Mouse (Mus musculus) CH12.LX (cell line): ENCODE measurements around the gene Kri1. TPM values are rescaled to one million over a fixed set of nuclear protein-coding genes. Genes with fewer than 3 reads are reported as not detected.

Experiments used
- DNase-seq: peaks from one replicate; pipeline ENCODE4 v3.0.0-alpha.2; 2013; ENCODE audit errors: extremely low read depth
- H3K27ac ChIP-seq: 2 replicates; pipeline ENCODE4 v1.5.1; 2012; ENCODE audit warnings: low read depth, mild to moderate bottlenecking, control low read depth, moderate library complexity; ENCODE audit not compliant: insufficient read depth
- H3K27me3 ChIP-seq: replicated peaks from 2 replicates; pipeline ENCODE3; 2012; ENCODE audit warnings: inconsistent platforms
- H3K36me3 ChIP-seq, 2 experiments: replicated peaks in 1 of 2; 2 replicates each; pipeline versions ENCODE3 to v1.6.1; 2012; ENCODE audit warnings: inconsistent platforms in 1 of 2, low read length in 1 of 2, mild to moderate bottlenecking in 1 of 2, mixed read lengths in 1 of 2, moderate library complexity in 1 of 2; ENCODE audit not compliant: control insufficient read depth in 1 of 2, insufficient read depth in 1 of 2
- H3K4me1 ChIP-seq, 2 experiments: 2 replicates each; pipeline ENCODE4 v1.6.1; 2012; ENCODE audit warnings: inconsistent platforms in 1 of 2, moderate library complexity in 1 of 2; ENCODE audit not compliant: insufficient read depth in 2 of 2, control insufficient read depth in 1 of 2
- H3K4me2 ChIP-seq: 2 replicates; pipeline ENCODE4 v1.6.1; 2012; ENCODE audit warnings: low read depth, mild to moderate bottlenecking, control low read depth; ENCODE audit not compliant: poor library complexity, insufficient read depth, severe bottlenecking
- H3K4me3 ChIP-seq, 3 experiments: fragments of 150-350 bp in 1 of 3; sonication (generic) in 1 of 3; replicated peaks in 1 of 3; 2 replicates each; pipeline versions ENCODE3 to v1.5.1; 2011 to 2012; ENCODE audit warnings: low read depth in 2 of 3, low read length in 2 of 3, mild to moderate bottlenecking in 2 of 3, moderate library complexity in 2 of 3, control low read depth in 1 of 3, improper control_type of control experiment in 1 of 3, inconsistent platforms in 1 of 3, mixed read lengths in 1 of 3; ENCODE audit not compliant: poor library complexity in 1 of 3
- H3K79me2 ChIP-seq: replicated peaks from 2 replicates; pipeline ENCODE4 v1.6.1; 2012; ENCODE audit warnings: mild to moderate bottlenecking, moderate library complexity; ENCODE audit not compliant: control insufficient read depth, poor library complexity, insufficient read depth, severe bottlenecking; ENCODE audit errors: extremely low read depth
- H3K9ac ChIP-seq: 2 replicates; pipeline ENCODE4 v1.6.1; 2012; ENCODE audit warnings: low read depth, mild to moderate bottlenecking, control low read depth, moderate library complexity; ENCODE audit not compliant: insufficient read depth
- H3K9me3 ChIP-seq: replicated peaks from 2 replicates; pipeline ENCODE3; 2012; ENCODE audit warnings: low read length, inconsistent platforms, mixed read lengths
- CHD2 ChIP-seq: IDR thresholded peaks from 2 replicates; pipeline ENCODE4 v1.6.1; 2011; ENCODE audit warnings: low read length, improper control_type of control experiment
- ELF1 ChIP-seq: IDR thresholded peaks from 2 replicates; pipeline ENCODE4 v1.6.1; 2014; ENCODE audit warnings: low read depth, mild to moderate bottlenecking, inconsistent platforms, low read length, improper control_type of control experiment
- ETS1 ChIP-seq: conservative IDR thresholded peaks from 2 replicates; pipeline ENCODE4 v1.6.1; 2012; ENCODE audit warnings: low read depth, mild to moderate bottlenecking, inconsistent platforms, low read length, improper control_type of control experiment, moderate library complexity
- GABPA ChIP-seq: IDR thresholded peaks from 2 replicates; pipeline ENCODE4 v1.6.1; 2012; ENCODE audit warnings: low read depth, low read length, improper control_type of control experiment, inconsistent platforms; ENCODE audit not compliant: insufficient replicate concordance
- HCFC1 ChIP-seq: IDR thresholded peaks from 2 replicates; pipeline ENCODE4 v1.6.1; 2012; ENCODE audit warnings: low read depth, mild to moderate bottlenecking, inconsistent platforms, low read length, improper control_type of control experiment
- IRF4 ChIP-seq: IDR thresholded peaks from 2 replicates; pipeline ENCODE4 v1.6.1; 2014; ENCODE audit warnings: low read depth, mild to moderate bottlenecking, inconsistent platforms, low read length, improper control_type of control experiment
- JUN ChIP-seq: IDR thresholded peaks from 2 replicates; pipeline ENCODE4 v1.6.1; 2011; ENCODE audit warnings: low read depth, mild to moderate bottlenecking, low read length, improper control_type of control experiment, moderate library complexity; ENCODE audit not compliant: insufficient read depth
- JUND ChIP-seq: conservative IDR thresholded peaks from 2 replicates; pipeline ENCODE4 v1.6.1; 2011; ENCODE audit warnings: low read depth, low read length, improper control_type of control experiment
- MAFK ChIP-seq: IDR thresholded peaks from 2 replicates; pipeline ENCODE4 v1.6.1; 2011; ENCODE audit warnings: low read length, improper control_type of control experiment; ENCODE audit not compliant: insufficient replicate concordance
- MAX ChIP-seq: IDR thresholded peaks from 2 replicates; pipeline ENCODE4 v1.6.1; 2011; ENCODE audit warnings: low read length, improper control_type of control experiment
- MAZ ChIP-seq: IDR thresholded peaks from 2 replicates; pipeline ENCODE4 v1.6.1; 2012; ENCODE audit warnings: low read depth, mild to moderate bottlenecking, inconsistent platforms, low read length, improper control_type of control experiment, moderate library complexity
- MEF2A ChIP-seq: IDR thresholded peaks from 2 replicates; pipeline ENCODE4 v1.6.1; 2014; ENCODE audit warnings: low read depth, mild to moderate bottlenecking, inconsistent platforms, low read length, improper control_type of control experiment, borderline replicate concordance
- MXI1 ChIP-seq: IDR thresholded peaks from 2 replicates; pipeline ENCODE4 v1.6.1; 2011; ENCODE audit warnings: mild to moderate bottlenecking, low read depth, low read length, improper control_type of control experiment
- MYC ChIP-seq: IDR thresholded peaks from 2 replicates; pipeline ENCODE4 v1.6.1; 2011; ENCODE audit warnings: low read depth, mild to moderate bottlenecking, improper control_type of control experiment, low read length
- NELFE ChIP-seq: IDR thresholded peaks from 2 replicates; pipeline ENCODE4 v1.6.1; 2011; ENCODE audit warnings: low read depth, low read length, improper control_type of control experiment
- NRF1 ChIP-seq: IDR thresholded peaks from 2 replicates; pipeline ENCODE4 v1.6.1; 2014; ENCODE audit warnings: low read depth, mild to moderate bottlenecking, inconsistent platforms, low read length, improper control_type of control experiment, moderate library complexity
- PAX5 ChIP-seq: IDR thresholded peaks from 2 replicates; pipeline ENCODE4 v1.6.1; 2012; ENCODE audit warnings: low read length, inconsistent platforms, mixed read lengths
- POLR2A ChIP-seq: IDR thresholded peaks from 2 replicates; pipeline ENCODE4 v1.6.1; 2011; ENCODE audit warnings: low read depth, mild to moderate bottlenecking, improper control_type of control experiment, low read length
- POLR2AphosphoS2 ChIP-seq: IDR thresholded peaks from 2 replicates; pipeline ENCODE4 v1.6.1; 2011; ENCODE audit warnings: low read depth, low read length, improper control_type of control experiment
- RAD21 ChIP-seq: IDR thresholded peaks from 2 replicates; pipeline ENCODE4 v1.6.1; 2011; ENCODE audit warnings: low read depth, mild to moderate bottlenecking, low read length, improper control_type of control experiment, moderate library complexity
- RCOR1 ChIP-seq: conservative IDR thresholded peaks from 2 replicates; pipeline ENCODE4 v1.6.1; 2012; ENCODE audit warnings: low read depth, mild to moderate bottlenecking, inconsistent platforms, low read length, improper control_type of control experiment
- SIN3A ChIP-seq: IDR thresholded peaks from 2 replicates; pipeline ENCODE4 v1.6.1; 2012; ENCODE audit warnings: low read length, improper control_type of control experiment, inconsistent platforms
- TCF12 ChIP-seq: IDR thresholded peaks from 2 replicates; pipeline ENCODE4 v1.6.1; 2014; ENCODE audit warnings: low read depth, mild to moderate bottlenecking, inconsistent platforms, low read length, improper control_type of control experiment
- UBTF ChIP-seq: IDR thresholded peaks from 2 replicates; pipeline ENCODE4 v1.6.1; 2012; ENCODE audit warnings: low read depth, mild to moderate bottlenecking, inconsistent platforms, low read length, improper control_type of control experiment, moderate library complexity
- USF1 ChIP-seq: IDR thresholded peaks from 2 replicates; pipeline ENCODE4 v1.6.1; 2014; ENCODE audit warnings: low read depth, mild to moderate bottlenecking, inconsistent platforms, low read length, improper control_type of control experiment
- ZMIZ1 ChIP-seq: IDR thresholded peaks from 2 replicates; pipeline ENCODE4 v1.6.1; 2012; ENCODE audit warnings: low read depth, mild to moderate bottlenecking, inconsistent platforms, low read length, improper control_type of control experiment
- ZNF384 ChIP-seq: IDR thresholded peaks from 2 replicates; pipeline ENCODE4 v1.6.1; 2012; ENCODE audit warnings: low read depth, low read length, improper control_type of control experiment, inconsistent platforms
- dilution Hi-C: fragments of 300-500 bp; cut with MboI; formaldehyde crosslinking; loops from 2 replicates; pipeline ENCODE4 v1.14.3; 2020; ENCODE audit warnings: low sequenced_read_pairs; ENCODE audit not compliant: extremely low pct_unique_long_range_greater_than_20kb, extremely low pct_ligation_motif_present
- in situ Hi-C: fragments of 300-500 bp; cut with MboI; formaldehyde crosslinking; loops from 3 replicates; pipeline ENCODE4 v1.14.3; 2019; ENCODE audit warnings: low sequenced_read_pairs, low pct_ligation_motif_present, low pct_unique_long_range_greater_than_20kb, mixed read lengths
- polyA plus RNA-seq: library from polyadenylated mRNA; unstranded; fragments of >175 nt; gene quantifications from 2 replicates; pipeline ENCODE4 v1.2.1, GENCODE M21; 2012; ENCODE audit warnings: low read depth; ENCODE audit not compliant: insufficient read length
- total RNA-seq, 2 experiments: library from RNA; depleted of rRNA; stranded (reverse); fragments of 300-350 nt in 1 of 2; fragments of >200 nt in 1 of 2; gene quantifications; 2 replicates each; pipeline ENCODE4 v1.2.3; 2012 to 2014

The Kri1 gene
- total and polyA plus RNA-seq, 3 experiments = 28.8 to 57.1 (median 55.5) TPM

DNA sequence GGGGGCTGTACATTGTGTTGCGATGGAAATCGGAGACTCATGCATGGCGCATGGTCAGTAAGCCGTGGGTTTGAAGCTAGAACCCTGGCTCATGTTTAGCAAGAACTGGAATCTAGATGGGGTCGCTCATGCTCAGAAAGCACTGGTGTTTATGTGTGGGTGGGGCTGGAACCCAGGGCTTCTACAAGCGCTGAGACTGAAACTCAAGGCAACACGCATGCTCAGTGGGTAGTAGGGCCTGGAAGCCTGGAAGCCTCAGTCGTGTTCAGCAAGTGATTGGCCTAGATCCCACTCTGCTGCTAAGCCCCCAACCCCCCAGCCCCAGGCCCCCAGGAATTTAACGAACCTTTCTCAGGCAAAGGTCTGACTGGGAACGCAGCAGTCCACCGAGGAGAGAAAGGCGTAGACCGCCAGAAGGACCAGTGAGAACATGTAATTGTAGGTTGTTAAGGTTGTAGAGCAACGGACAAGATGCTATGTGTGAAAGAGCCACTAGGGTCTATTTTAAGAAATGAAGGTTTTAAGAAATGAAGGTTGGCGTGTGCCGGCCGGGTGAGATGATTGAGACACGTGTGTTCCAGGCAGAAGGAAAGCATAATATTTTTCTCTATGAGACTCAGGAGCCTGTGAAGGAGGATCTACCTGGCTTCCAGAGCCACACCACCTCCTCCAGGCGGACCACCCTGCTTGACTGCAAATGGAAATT lies 34.6 kb upstream of the Kri1 start (continued):
- TF ChIP-seq UBTF = no peak
- TF ChIP-seq GABPA = no peak
- TF ChIP-seq IRF4 = no peak
- no peak for TF ChIP-seq MAFK
- no peak for TF ChIP-seq RCOR1
- TF ChIP-seq SIN3A = peak; percentile 49; the same call in 1 of the 2 replicates
- TF ChIP-seq PAX5 = no peak

DNA sequence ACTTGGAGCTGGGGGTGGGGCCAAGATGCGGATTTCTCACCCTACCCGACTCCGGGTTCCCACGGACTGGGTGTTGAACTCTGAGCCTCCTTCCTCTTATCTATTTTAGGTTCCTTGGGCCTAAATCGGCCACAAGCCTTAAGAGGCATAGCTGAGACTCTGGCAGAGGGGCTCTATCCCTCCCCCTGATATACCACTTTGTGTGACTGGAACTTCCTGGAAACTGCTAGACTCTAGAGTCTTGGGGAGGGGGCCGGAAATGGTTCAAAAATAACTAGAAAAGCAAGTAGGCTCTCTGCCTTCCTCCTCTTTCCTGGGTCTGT lies 33.7 kb upstream of the Kri1 start:
- H3K4me1 ChIP-seq = peaks cover 6 to 48% of the 10 kb centered on the region in 2 experiments
- DNase-seq = peak; percentile 83
- dilution Hi-C loops = no loop called here

DNA sequence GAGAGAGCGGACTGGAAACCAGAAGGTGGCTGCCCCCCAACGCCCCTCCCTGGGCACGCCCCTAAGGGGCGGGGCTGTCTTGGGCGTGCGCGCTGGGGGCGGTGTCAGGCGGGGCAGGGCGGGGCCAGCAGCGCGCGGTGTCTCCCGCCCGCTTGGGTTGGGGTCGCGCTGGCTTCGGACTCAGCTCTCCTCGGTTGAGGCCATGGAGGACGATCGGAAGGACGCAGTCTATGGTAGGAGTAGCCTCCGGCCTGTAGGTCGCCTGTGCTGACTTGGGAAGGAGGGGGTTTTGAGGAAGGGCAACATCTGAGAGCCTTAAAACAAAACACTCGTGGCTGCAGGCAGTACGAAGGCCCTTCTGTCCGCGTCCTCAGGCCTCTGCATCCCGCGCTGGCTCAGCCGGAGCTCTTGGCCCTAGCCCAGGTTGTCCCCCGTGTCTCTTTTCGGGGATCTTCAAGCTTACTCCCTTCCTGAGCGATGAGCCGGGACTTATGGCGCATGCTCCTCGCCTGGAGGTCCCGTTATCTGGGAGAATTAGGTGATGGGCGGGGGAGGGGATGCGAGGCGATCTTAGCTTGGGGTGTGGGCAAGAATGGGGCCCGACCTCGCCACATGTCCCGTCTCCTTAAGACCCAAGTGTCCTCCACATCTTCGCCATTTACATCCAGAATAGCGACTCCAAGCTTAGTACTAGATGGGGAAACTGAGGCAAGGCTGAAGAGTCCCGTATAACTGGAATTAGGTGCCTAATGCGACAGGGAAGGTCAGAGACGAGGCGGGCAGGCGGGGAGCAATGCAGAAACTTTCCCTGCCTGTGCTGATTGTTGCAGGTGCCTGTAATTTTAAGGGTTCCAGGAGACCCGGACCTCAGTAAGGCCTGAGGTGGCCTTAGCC lies 33.1 kb upstream of the Kri1 start, which contains the start of gene Slc44a2:
Gene Slc44a2, plus strand, starts transcription at position 80 of the 894 bp plus-strand sequence.
- peak within 1 kb of the TSS; percentile 69 for H3K9ac ChIP-seq
- peak within 1 kb of the TSS; percentile 67 for H3K27ac ChIP-seq
- H3K27me3 ChIP-seq = no peaks in the 10 kb centered on the region
- in situ Hi-C loops = no loop called here
- DNase-seq = peak; percentile 77
- TF ChIP-seq UBTF (0 out of 2 replicates have a peak, but pooled peaks have one; percentile 53), ZNF384 (no peak), MEF2A (0 out of 2 replicates have a peak, but pooled peaks have one; percentile 10), HCFC1 (no peak; the same call in 1 of the 2 replicates), IRF4 (no peak), MAZ (peak; percentile 87), NELFE (0 out of 2 replicates have a peak, but pooled peaks have one; percentile 33), SIN3A (peak; percentile 78), POLR2AphosphoS2 (no peak), MAX (peak; percentile 71), ZMIZ1 (no peak; the same call in 1 of the 2 replicates), POLR2A (peak; percentile 64; the same call in 1 of the 2 replicates), TCF12 (0 out of 2 replicates have a peak, but pooled peaks have one; percentile 37), CHD2 (peak; percentile 2; the same call in 1 of the 2 replicates), NRF1 (peak; percentile 78), RAD21 (no peak), MYC (0 out of 2 replicates have a peak, but pooled peaks have one; percentile 15), MXI1 (peak; percentile 73)
- TF ChIP-seq, all 38 proteins: peak for 12
- peaks cover 3% of the 10 kb centered on the region for H3K9me3 ChIP-seq
- H3K4me1 ChIP-seq = peaks cover 6 to 44% of the 10 kb centered on the region in 2 experiments
- H3K4me3 ChIP-seq = peak within 1 kb of the TSS; percentile 76 to 96 (median 77)
- peak within 1 kb of the TSS; percentile 77 for H3K4me2 ChIP-seq
- dilution Hi-C loops = no loop called here
- peaks cover 0 to 16% of the 10 kb centered on the region in 2 experiments for H3K36me3 ChIP-seq
- peaks cover 35% of the 10 kb centered on the region for H3K79me2 ChIP-seq

More for the DNA sequence above, 33.7 kb upstream of the Kri1 start:
- Histone ChIP-seq H3K9ac (peak overlapping the region; percentile 69), H3K36me3 (peaks cover 0 to 20% of the 10 kb centered on the region in 2 experiments), H3K4me2 (peak overlapping the region; percentile 77), H3K4me3 (peak overlapping the region; percentile 76 to 96 (median 77)), H3K27ac (peak overlapping the region; percentile 67), H3K79me2 (peaks cover 37% of the 10 kb centered on the region), H3K9me3 (peaks cover 3% of the 10 kb centered on the region), H3K27me3 (no peaks in the 10 kb centered on the region)
- in situ Hi-C loops = no loop called here
- TF ChIP-seq SIN3A (no peak), USF1 (no peak), ETS1 (peak; percentile 39; the same call in 1 of the 2 replicates), POLR2A (peak; percentile 33), PAX5 (no peak), JUN (no peak), JUND (no peak), ELF1 (peak; percentile 70), MEF2A (peak; percentile 86)
